Mouse (Mus musculus): ENCODE measurements around the gene Mpzl1.

The Mpzl1 gene

GRCm38 (mm10) chr1:165658602-165659001 lies 24.3 kb upstream of the Mpzl1 start:
- no peak for DNase-seq (ENCODE audit: low read depth in 1 of 2, low spot score in 2 of 2)

- DNase-seq (ENCODE audit: low read depth in 1 of 2, low spot score in 2 of 2): no peak
These were observed 21.1 kb upstream of the Mpzl1 start for GRCm38 (mm10) chr1:165655482-165655881.

DNA sequence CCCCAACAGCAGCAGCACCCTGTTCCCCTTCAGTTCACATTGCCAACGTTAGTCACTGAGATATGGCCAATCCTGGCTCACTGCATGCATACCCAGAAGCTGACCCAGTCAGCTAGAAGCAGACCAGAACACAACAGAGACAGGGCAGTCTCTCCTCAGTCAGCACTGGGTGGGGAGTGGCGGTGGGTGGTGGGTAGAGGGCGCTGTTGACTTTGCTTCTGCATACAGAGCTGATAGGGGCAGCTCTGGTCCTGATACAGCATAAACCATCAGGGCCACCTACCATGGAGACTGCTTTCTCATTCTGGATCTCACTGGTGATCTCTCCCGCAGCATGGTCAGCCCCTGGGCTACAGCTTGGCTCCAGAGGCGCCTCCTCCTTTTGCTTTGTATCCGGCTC lies 20.7 kb upstream of the Mpzl1 start:
- no peak for DNase-seq (ENCODE audit: low read depth in 1 of 2, low spot score in 2 of 2)

DNA sequence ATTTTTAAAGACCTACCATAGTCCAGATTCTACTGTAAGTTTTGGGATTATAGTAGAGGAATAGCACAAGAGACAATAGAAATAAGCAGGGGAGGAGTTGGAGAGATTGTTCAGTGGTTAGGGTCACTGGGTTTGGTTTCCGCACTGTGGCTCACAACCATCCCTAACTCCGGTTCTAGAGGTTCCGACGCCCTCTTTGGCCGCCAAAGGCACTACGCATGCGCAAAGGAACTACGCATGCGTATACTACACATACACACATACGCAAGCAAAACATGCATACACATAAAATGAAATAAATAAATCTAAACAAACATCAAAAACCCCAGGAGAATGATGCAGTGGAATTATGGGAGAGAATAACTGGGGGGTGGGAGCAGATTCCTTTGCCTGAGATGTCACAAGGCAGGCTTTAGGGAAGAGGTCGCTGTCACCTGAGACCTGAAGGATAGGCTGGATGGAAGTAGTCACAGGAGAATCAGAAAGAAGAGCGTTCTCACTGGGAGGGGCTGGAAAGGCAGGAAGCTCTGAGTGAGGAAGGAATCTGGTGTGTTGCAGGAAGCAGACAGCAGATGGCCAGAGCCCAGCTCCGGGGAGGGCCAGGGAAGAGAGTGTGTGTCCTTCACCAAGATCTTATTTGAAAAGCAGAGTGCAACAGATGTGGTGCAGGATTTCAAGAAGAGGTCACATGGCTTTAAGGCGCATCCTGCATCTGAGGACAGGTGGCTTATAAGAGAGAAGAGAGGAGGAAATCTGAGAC lies 19.0 kb upstream of the Mpzl1 start:
- DNase-seq (ENCODE audit: low read depth in 1 of 2, low spot score in 2 of 2): no peak

- no peak for DNase-seq (ENCODE audit: low read depth in 1 of 2, low spot score in 2 of 2)
These were observed 18.2 kb upstream of the Mpzl1 start for GRCm38 (mm10) chr1:165652507-165652906.

GRCm38 (mm10) chr1:165651158-165651557 lies 16.8 kb upstream of the Mpzl1 start:
- DNase-seq (ENCODE audit: low read depth in 1 of 2, low spot score in 2 of 2): no peak

GRCm38 (mm10) chr1:165645102-165645501 lies 10.8 kb upstream of the Mpzl1 start:
- DNase-seq (ENCODE audit: low read depth in 1 of 2, low spot score in 2 of 2): no peak

GRCm38 (mm10) chr1:165643735-165644134 lies 9.4 kb upstream of the Mpzl1 start:
- DNase-seq (ENCODE audit: low read depth in 1 of 2, low spot score in 2 of 2): no peak

- DNase-seq (ENCODE audit: low read depth in 1 of 2, low spot score in 2 of 2): no peak
These were observed 8.5 kb upstream of the Mpzl1 start for GRCm38 (mm10) chr1:165642780-165643311.

GRCm38 (mm10) chr1:165641786-165642771 lies 7.7 kb upstream of the Mpzl1 start:
- peak; percentile 71 to 91 for DNase-seq (ENCODE audit: low read depth in 1 of 2, low spot score in 2 of 2)

DNA sequence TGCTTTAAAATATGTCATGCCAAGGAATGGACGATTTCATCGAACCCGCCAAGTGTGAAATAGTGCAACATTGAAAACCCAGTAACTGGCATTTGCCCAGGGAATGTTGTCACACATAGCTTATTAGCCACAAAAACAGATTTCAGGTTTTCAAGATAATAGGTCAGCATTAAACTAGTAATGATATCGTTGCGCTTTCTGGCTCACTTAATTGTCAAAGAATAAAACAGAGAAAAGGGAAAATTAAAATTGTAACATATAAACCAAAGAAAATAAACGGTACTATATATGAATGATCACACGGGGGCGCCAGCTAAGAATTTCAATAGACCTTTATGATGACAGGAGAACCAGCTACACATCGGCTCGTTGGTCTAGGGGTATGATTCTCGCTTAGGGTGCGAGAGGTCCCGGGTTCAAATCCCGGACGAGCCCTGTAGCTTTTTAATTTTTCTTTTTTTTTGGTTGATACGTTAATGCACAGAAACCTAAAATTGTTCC lies 7.0 kb upstream of the Mpzl1 start:
- DNase-seq (ENCODE audit: low read depth in 1 of 2, low spot score in 2 of 2): peak; percentile 37 to 68

GRCm38 (mm10) chr1:165636289-165636688 lies 2.0 kb upstream of the Mpzl1 start:
- DNase-seq (ENCODE audit: low read depth in 1 of 2, low spot score in 2 of 2): no peak

GRCm38 (mm10) chr1:165635055-165635897 lies 938 bp upstream of the Mpzl1 start:
- DNase-seq (ENCODE audit: low read depth in 1 of 2, low spot score in 2 of 2): no peak

- no peak for DNase-seq (ENCODE audit: low read depth in 1 of 2, low spot score in 2 of 2)
These were observed 993 bp downstream of the Mpzl1 start for GRCm38 (mm10) chr1:165633345-165633744.

GRCm38 (mm10) chr1:165631136-165631535 lies 3.2 kb downstream of the Mpzl1 start:
- no peak for DNase-seq (ENCODE audit: low read depth in 1 of 2, low spot score in 2 of 2)

- DNase-seq (ENCODE audit: low read depth in 1 of 2, low spot score in 2 of 2): no peak
These were observed 4.4 kb downstream of the Mpzl1 start for GRCm38 (mm10) chr1:165629975-165630374.

- DNase-seq (ENCODE audit: low read depth in 1 of 2, low spot score in 2 of 2): no peak
These were observed 5.7 kb downstream of the Mpzl1 start for GRCm38 (mm10) chr1:165628603-165629002.

DNA sequence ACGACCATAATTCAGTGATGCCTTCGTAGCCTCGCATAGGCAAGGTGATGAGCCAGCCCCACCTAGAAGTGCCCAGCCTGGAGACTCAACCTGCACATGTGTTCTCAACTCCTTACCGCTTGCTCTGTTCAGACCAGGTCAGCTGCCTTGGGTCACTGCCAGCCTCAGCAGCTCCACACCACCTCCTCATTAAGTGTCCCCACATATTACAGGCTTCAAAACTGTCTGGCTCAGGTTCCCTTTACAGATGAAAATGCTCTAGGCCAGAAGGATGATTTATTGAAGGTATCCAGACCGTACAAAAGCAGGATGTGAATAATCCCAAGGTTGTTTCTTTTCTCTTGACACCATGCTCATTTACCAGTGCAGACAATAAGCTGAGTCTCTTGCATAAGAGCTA lies 8.4 kb downstream of the Mpzl1 start:
- DNase-seq (ENCODE audit: low read depth in 1 of 2, low spot score in 2 of 2): no peak

DNA sequence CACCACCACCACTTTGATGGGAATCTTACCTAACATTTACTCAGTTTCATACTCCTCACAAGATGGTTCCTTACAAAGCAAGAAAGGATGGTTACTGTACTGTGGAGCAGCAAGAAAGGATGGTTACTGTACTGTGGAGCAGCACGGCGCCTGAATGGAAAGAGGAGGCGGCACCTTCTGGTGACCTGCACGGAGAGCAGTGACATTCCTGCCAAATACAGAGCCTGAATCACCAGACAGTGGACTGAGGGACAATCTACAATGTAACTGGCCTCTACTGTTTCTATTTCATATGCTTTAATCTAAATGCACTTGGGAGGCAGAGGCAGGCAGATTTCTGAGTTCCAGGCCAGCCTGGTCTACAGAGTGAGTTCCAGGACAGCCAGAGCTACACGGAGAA lies 9.3 kb downstream of the Mpzl1 start:
- no peak for DNase-seq (ENCODE audit: low read depth in 1 of 2, low spot score in 2 of 2)

GRCm38 (mm10) chr1:165618201-165618624 lies 16.1 kb downstream of the Mpzl1 start:
- no peak for DNase-seq (ENCODE audit: low read depth in 1 of 2, low spot score in 2 of 2)
